Mouse (Mus musculus) heart, adult 2 months (tissue): ENCODE data around the gene 3830406C13Rik.

Experiments
- CTCF ChIP-seq: fragments of 200-600 bp; IDR thresholded peaks from 2 replicates; pipeline ENCODE4 v1.8.1; 2022; ENCODE audit warnings: antibody characterized with exemption, mild to moderate bottlenecking, moderate library complexity
- EP300 ChIP-seq: fragments of 200-500 bp; IDR thresholded peaks from 2 replicates; pipeline ENCODE4 v1.6.1; 2011; ENCODE audit warnings: low read depth, low read length, control low read depth; ENCODE audit not compliant: insufficient read depth
- POLR2A ChIP-seq: fragments of 200-500 bp; IDR thresholded peaks from 2 replicates; pipeline ENCODE4 v1.6.1; 2011; ENCODE audit warnings: mild to moderate bottlenecking, low read depth, low read length, control low read depth; ENCODE audit not compliant: insufficient read depth

DNA sequence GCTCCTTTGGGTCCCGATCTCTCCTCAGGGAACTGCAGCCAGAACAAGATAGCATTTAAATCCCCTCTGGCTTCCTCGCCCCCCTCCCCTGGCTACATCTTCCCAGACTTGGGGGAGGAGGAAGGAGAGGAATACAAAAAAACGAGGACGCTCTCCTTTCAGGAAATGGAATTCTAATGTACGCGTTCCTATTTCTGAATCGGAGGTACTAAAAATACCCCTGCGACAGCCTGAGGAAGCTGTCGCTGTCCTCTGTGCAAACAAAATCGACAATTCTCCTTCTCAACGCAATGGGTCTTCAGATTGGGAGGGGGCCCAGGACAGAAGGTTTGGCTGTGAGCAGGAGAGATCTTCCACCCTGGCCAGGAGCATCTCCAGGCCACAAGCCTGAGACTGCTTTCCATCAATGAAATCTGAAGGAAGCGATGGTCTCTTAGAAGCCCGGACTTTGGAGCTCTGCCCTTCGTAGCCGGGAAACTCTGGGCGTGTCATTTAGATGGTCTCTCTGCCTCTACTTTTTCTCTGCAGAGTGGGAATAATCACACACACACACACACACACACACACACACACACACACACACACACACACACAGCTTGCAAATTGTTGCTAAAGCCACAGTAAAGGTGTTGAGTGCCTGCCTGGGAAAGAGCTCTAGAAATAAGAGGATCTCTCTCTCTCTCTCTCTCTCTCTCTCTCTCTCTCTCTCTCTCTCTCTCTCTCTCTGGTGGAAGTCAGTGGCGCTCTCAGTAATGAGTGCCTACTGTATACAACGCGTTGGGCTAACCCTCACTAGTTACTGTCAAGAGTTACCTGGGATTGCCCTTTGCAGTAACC, 56.5 kb downstream of the 3830406C13Rik start:
- TF ChIP-seq CTCF, result no peak
- no peak for TF ChIP-seq POLR2A
- no peak for TF ChIP-seq EP300
